Mouse (Mus musculus): ENCODE results near the gene Smg1.

DNA sequence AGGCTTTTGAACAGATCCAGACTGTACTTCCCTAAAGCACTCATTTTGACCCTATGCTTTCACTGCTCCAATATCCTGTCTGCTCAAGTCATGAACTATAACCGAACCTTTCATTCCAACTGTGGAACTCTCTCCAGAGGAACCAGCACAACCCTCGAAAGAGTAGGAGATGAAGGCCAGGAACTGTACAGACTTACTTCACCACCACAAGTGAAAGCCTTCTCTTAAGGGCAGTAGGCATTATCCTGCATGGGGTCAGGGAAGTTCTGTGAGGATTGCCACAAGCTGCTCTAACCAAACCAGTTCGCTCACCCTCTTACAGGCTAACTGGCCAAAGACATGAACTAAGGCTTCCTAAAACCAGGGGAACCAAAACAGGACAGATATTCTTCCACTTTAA lies 132.3 kb downstream of the Smg1 start:
- TF ChIP-seq BHLHE40 (IDR thresholded peaks at IDR 0.05; ENCODE audit: low read depth, low read length) = no peak
- no peak for TF ChIP-seq EP300 (IDR thresholded peaks at IDR 0.05; ENCODE audit: low read length)
- TF ChIP-seq GABPA (IDR thresholded peaks at IDR 0.05; ENCODE audit: insufficient replicate concordance, low read depth, low read length) = no peak
- no peak for TF ChIP-seq CTCF (conservative IDR thresholded peaks at IDR 0.05 in 1 of 2, IDR thresholded peaks at IDR 0.05 in 1 of 2; ENCODE audit: low read depth in 2 of 2, low read length in 2 of 2)
- no peak for TF ChIP-seq NRF1 (IDR thresholded peaks at IDR 0.05; ENCODE audit: low read depth, low read length)
- TF ChIP-seq MXI1 (IDR thresholded peaks at IDR 0.05; ENCODE audit: low read depth, low read length) = no peak
- TF ChIP-seq POLR2A (IDR thresholded peaks at IDR 0.05; ENCODE audit: low read depth, low read length) = no peak
- TF ChIP-seq MAZ (IDR thresholded peaks at IDR 0.05; ENCODE audit: low read depth, low read length) = no peak
- no peak for TF ChIP-seq ZNF384 (IDR thresholded peaks at IDR 0.05; ENCODE audit: low read depth, low read length)
- TF ChIP-seq ZC3H11A (IDR thresholded peaks at IDR 0.05; ENCODE audit: low read depth, low read length) = no peak
- no peak for TF ChIP-seq MYC (IDR thresholded peaks at IDR 0.05; ENCODE audit: low read depth, low read length)
- TF ChIP-seq POLR2AphosphoS2 (IDR thresholded peaks at IDR 0.05; ENCODE audit: low read depth, low read length) = peak; percentile 55; the same call in 1 of the 2 replicates
